Mouse (Mus musculus): ENCODE results near the gene Trim16. TPM values are rescaled to one million over a fixed set of nuclear protein-coding genes. Genes with fewer than 3 reads are reported as not detected.

Trim16 gene
- polyA plus RNA-seq, 1 experiment: 9.0 TPM

DNA sequence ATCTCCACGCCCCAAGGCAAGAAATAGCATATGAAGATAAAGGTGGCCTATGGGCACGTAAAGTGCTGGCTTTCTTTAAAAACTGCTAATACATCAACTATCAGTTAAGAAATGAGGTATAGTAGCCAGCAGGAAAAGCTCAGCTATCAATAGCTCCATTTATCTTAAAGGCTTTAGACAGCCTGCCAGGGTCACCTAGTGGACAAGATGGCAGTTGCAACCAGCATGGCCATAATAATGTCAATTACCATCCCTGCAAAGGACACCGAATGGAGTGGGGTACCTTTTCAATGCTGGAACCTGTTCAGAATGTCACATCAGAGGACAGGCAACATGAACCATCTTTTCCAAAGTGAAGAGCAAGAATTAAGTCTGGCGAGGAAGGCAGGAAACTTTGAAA lies 10.8 kb upstream of the Trim16 start:
- Histone ChIP-seq H3K27me3 (ENCODE audit: control insufficient read depth, insufficient read depth, low read length) (no peaks in the 10 kb centered on the region), H3K4me3 (ENCODE audit: control insufficient read depth, insufficient read depth, low read length) (no peak overlapping the region), H3K27ac (ENCODE audit: control insufficient read depth, insufficient read depth, low read length) (no peak overlapping the region), H3K4me1 (replicated peaks; ENCODE audit: control insufficient read depth, insufficient read depth, low read length) (no peaks in the 10 kb centered on the region), H3K36me3 (ENCODE audit: control insufficient read depth, insufficient read depth, low read length) (no peaks in the 10 kb centered on the region)
- 92% methylated on average over 4 of the region's 4 CpGs for WGBS
- no peak for DNase-seq
- TF ChIP-seq CTCF (IDR thresholded peaks at IDR 0.05; ENCODE audit: borderline replicate concordance, control insufficient read depth, extremely low read depth, insufficient read depth, low read length, poor library complexity) (no peak), POLR2A (IDR thresholded peaks at IDR 0.05; ENCODE audit: control insufficient read depth, extremely low read depth, insufficient read depth, low read length, poor library complexity) (no peak)

- whole genome bisulfite sequencing: 53% methylated on average over 6 of the region's 6 CpGs
- Histone ChIP-seq H3K27me3 (ENCODE audit: control insufficient read depth, insufficient read depth, low read length) (no peaks in the 10 kb centered on the region), H3K4me3 (ENCODE audit: control insufficient read depth, insufficient read depth, low read length) (no peak overlapping the region), H3K4me1 (replicated peaks; ENCODE audit: control insufficient read depth, insufficient read depth, low read length) (no peaks in the 10 kb centered on the region), H3K36me3 (ENCODE audit: control insufficient read depth, insufficient read depth, low read length) (no peaks in the 10 kb centered on the region), H3K27ac (ENCODE audit: control insufficient read depth, insufficient read depth, low read length) (no peak overlapping the region)
- TF ChIP-seq CTCF (IDR thresholded peaks at IDR 0.05; ENCODE audit: borderline replicate concordance, control insufficient read depth, extremely low read depth, insufficient read depth, low read length, poor library complexity) (no peak), POLR2A (IDR thresholded peaks at IDR 0.05; ENCODE audit: control insufficient read depth, extremely low read depth, insufficient read depth, low read length, poor library complexity) (no peak)
- DNase-seq: no peak
These were observed 7.8 kb upstream of the Trim16 start for GRCm38 (mm10) chr11:62812268-62812667.

DNA sequence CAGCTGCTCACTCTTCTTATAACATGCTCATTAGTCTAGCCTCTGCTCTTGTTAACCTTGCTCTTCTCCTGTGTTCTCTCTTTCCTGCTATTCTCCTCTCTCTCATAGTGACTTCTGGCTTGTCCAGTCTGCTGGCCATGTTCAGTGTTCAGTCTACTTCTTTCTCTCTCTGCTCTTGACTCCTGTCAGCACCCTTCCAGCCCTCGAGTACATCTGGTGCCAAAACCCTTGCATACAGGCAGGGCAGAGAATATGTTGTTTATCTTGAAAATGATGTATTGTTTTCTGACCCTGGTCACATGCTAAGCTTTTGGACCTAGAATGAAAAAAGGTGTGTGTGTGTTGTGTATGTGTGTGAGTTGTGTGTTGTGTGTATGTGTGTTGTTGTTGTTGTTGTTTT lies 6.5 kb upstream of the Trim16 start:
- no peak overlapping the region for H3K27ac ChIP-seq (ENCODE audit: control insufficient read depth, insufficient read depth, low read length)

DNA sequence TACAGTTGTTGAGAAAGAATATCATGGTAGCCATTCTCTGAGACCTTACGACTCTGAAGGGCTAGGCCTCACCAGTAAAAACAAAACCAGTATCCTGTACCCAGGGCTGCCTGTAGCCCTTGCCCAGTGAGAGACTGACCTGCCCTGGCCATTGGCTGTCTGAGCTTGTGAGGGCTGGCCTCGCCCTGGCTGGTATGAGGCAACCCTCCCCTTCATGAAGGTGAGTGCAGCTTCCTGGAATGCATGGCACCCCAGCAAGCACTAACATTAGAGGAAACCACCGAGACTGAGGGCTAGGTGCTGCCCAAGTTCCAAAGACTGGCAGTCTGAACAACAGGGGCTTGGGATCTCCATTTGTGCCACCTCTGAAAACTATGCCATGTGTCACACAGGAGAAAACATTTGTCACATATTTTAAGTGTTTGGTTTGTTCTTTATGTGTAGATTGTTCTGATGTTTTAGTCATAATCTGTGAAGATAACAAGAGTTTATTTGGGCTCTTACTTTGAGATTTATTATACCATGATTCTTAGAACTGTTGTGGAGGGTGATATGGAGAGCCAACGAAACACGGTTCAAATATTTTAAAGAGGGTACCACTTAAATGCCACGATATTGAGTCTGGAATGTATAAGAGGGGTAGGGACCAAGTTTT lies 5.9 kb upstream of the Trim16 start:
- Histone ChIP-seq H3K36me3 (ENCODE audit: control insufficient read depth, insufficient read depth, low read length) (no peaks in the 10 kb centered on the region), H3K27me3 (ENCODE audit: control insufficient read depth, insufficient read depth, low read length) (no peaks in the 10 kb centered on the region), H3K4me1 (replicated peaks; ENCODE audit: control insufficient read depth, insufficient read depth, low read length) (no peaks in the 10 kb centered on the region), H3K27ac (ENCODE audit: control insufficient read depth, insufficient read depth, low read length) (no peak overlapping the region), H3K4me3 (ENCODE audit: control insufficient read depth, insufficient read depth, low read length) (no peak overlapping the region)
- TF ChIP-seq CTCF (IDR thresholded peaks at IDR 0.05; ENCODE audit: borderline replicate concordance, control insufficient read depth, extremely low read depth, insufficient read depth, low read length, poor library complexity) (no peak), POLR2A (IDR thresholded peaks at IDR 0.05; ENCODE audit: control insufficient read depth, extremely low read depth, insufficient read depth, low read length, poor library complexity) (no peak)
- DNase-seq: no peak
- 75% methylated on average over 6 of the region's 6 CpGs for WGBS

More for the DNA sequence above, 6.5 kb upstream of the Trim16 start:
- TF ChIP-seq POLR2A (IDR thresholded peaks at IDR 0.05; ENCODE audit: control insufficient read depth, extremely low read depth, insufficient read depth, low read length, poor library complexity): no peak
- no peak for TF ChIP-seq CTCF (IDR thresholded peaks at IDR 0.05; ENCODE audit: borderline replicate concordance, control insufficient read depth, extremely low read depth, insufficient read depth, low read length, poor library complexity)
- H3K27me3 ChIP-seq (ENCODE audit: control insufficient read depth, insufficient read depth, low read length): no peaks in the 10 kb centered on the region
- no peak for DNase-seq
- WGBS: 83% methylated on average over 1 of the region's 1 CpGs
- no peaks in the 10 kb centered on the region for H3K36me3 ChIP-seq (ENCODE audit: control insufficient read depth, insufficient read depth, low read length)
- no peak overlapping the region for H3K4me3 ChIP-seq (ENCODE audit: control insufficient read depth, insufficient read depth, low read length)
- H3K4me1 ChIP-seq (replicated peaks; ENCODE audit: control insufficient read depth, insufficient read depth, low read length): no peaks in the 10 kb centered on the region

GRCm38 (mm10) chr11:62814625-62815024 lies 5.4 kb upstream of the Trim16 start:
- 56% methylated on average over 4 of the region's 4 CpGs for WGBS
- Histone ChIP-seq H3K27ac (ENCODE audit: control insufficient read depth, insufficient read depth, low read length) (no peak overlapping the region), H3K27me3 (ENCODE audit: control insufficient read depth, insufficient read depth, low read length) (no peaks in the 10 kb centered on the region), H3K4me3 (ENCODE audit: control insufficient read depth, insufficient read depth, low read length) (no peak overlapping the region), H3K4me1 (replicated peaks; ENCODE audit: control insufficient read depth, insufficient read depth, low read length) (no peaks in the 10 kb centered on the region), H3K36me3 (ENCODE audit: control insufficient read depth, insufficient read depth, low read length) (no peaks in the 10 kb centered on the region)
- no peak for DNase-seq
- no peak for TF ChIP-seq CTCF (IDR thresholded peaks at IDR 0.05; ENCODE audit: borderline replicate concordance, control insufficient read depth, extremely low read depth, insufficient read depth, low read length, poor library complexity)
- no peak for TF ChIP-seq POLR2A (IDR thresholded peaks at IDR 0.05; ENCODE audit: control insufficient read depth, extremely low read depth, insufficient read depth, low read length, poor library complexity)

GRCm38 (mm10) chr11:62815438-62815837 lies 4.6 kb upstream of the Trim16 start:
- no peak for TF ChIP-seq POLR2A (IDR thresholded peaks at IDR 0.05; ENCODE audit: control insufficient read depth, extremely low read depth, insufficient read depth, low read length, poor library complexity)
- TF ChIP-seq CTCF (IDR thresholded peaks at IDR 0.05; ENCODE audit: borderline replicate concordance, control insufficient read depth, extremely low read depth, insufficient read depth, low read length, poor library complexity): no peak
- Histone ChIP-seq H3K36me3 (ENCODE audit: control insufficient read depth, insufficient read depth, low read length) (no peaks in the 10 kb centered on the region), H3K27ac (ENCODE audit: control insufficient read depth, insufficient read depth, low read length) (no peak overlapping the region), H3K27me3 (ENCODE audit: control insufficient read depth, insufficient read depth, low read length) (no peaks in the 10 kb centered on the region), H3K4me3 (ENCODE audit: control insufficient read depth, insufficient read depth, low read length) (no peak overlapping the region), H3K4me1 (replicated peaks; ENCODE audit: control insufficient read depth, insufficient read depth, low read length) (peaks cover 6% of the 10 kb centered on the region)
- 94% methylated on average over 1 of the region's 1 CpGs for WGBS
- no peak for DNase-seq

- peaks cover 13% of the 10 kb centered on the region for H3K4me1 ChIP-seq (replicated peaks; ENCODE audit: control insufficient read depth, insufficient read depth, low read length)
- H3K4me3 ChIP-seq (ENCODE audit: control insufficient read depth, insufficient read depth, low read length): no peak overlapping the region
- TF ChIP-seq CTCF (IDR thresholded peaks at IDR 0.05; ENCODE audit: borderline replicate concordance, control insufficient read depth, extremely low read depth, insufficient read depth, low read length, poor library complexity): no peak
- no peak for TF ChIP-seq POLR2A (IDR thresholded peaks at IDR 0.05; ENCODE audit: control insufficient read depth, extremely low read depth, insufficient read depth, low read length, poor library complexity)
- WGBS: 78% methylated on average over 6 of the region's 6 CpGs
- no peaks in the 10 kb centered on the region for H3K27me3 ChIP-seq (ENCODE audit: control insufficient read depth, insufficient read depth, low read length)
- no peaks in the 10 kb centered on the region for H3K36me3 ChIP-seq (ENCODE audit: control insufficient read depth, insufficient read depth, low read length)
- no peak for DNase-seq
- H3K27ac ChIP-seq (ENCODE audit: control insufficient read depth, insufficient read depth, low read length): no peak overlapping the region
These were observed 3.4 kb upstream of the Trim16 start for GRCm38 (mm10) chr11:62816591-62816990.
